Mouse (Mus musculus): ENCODE results near the gene Gm28374. TPM values are rescaled to one million over a fixed set of nuclear protein-coding genes. Genes with fewer than 3 reads are reported as not detected.

Gm28374 gene
- polyA plus RNA-seq, 1 experiment from 2014 or later, result 2.1 TPM

DNA sequence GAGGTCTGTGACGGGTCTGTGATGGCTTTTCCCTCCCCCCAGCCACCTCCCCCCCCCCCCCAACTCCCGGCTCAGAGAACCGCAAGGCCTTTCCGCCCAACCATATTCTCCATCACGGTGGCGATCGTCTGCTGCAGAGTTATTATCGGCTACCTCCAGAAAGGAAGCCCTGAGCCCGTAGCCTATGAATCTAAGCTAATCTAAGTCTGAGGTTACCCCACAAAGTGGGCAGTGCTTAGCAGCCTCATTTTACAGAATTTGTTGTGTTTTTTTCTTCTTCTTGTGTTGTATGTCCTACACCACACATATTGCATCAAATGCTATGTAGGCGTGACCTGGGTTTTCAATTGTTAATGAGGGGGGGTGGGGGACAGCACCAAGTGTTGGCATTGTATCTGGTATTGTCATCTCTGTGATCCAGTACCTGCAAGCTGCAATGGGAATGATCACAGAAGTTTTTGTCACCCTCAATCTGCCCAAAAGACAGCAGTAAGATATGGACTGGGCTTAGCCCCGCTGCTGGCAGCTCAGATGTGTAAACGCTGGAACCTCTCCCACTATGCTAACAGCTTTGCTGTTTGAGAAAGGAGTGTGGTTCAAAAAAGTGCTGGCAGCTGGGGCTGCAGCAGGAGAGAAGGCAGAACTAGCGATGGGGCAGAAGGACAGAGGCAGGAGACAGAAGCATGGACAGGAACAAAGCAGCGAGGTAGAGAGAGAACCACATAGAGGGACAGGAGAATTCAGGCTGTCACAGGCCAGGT is 51.4 kb downstream of the Gm28374 start:
- H3K4me2 ChIP-seq (ENCODE audit: low read depth, severe bottlenecking), result no peak overlapping the region
- H3K36me3 ChIP-seq (ENCODE audit: control insufficient read depth, insufficient read depth, low read length), result no peaks in the 10 kb centered on the region
- no peaks in the 10 kb centered on the region for H3K27me3 ChIP-seq (ENCODE audit: control insufficient read depth, insufficient read depth, low read length)
- DNase-seq (ENCODE audit: low spot score) (no peak), ATAC-seq (ENCODE audit: insufficient number of reproducible peaks, low FRiP score, low TSS enrichment, low read depth) (no peak)
- no peak overlapping the region for H3K27ac ChIP-seq (replicated peaks; ENCODE audit: low read depth, low read length)
- no peaks in the 10 kb centered on the region for H3K4me1 ChIP-seq (ENCODE audit: control insufficient read depth, insufficient read depth, low read length)
- H3K9ac ChIP-seq (ENCODE audit: low read length), result no peak overlapping the region
- WGBS, result 77% methylated on average over 14 of the region's 14 CpGs
- H3K9me3 ChIP-seq (ENCODE audit: control insufficient read depth, low read length), result no peaks in the 10 kb centered on the region
- no peak overlapping the region for H3K4me3 ChIP-seq (ENCODE audit: low read depth, low read length)

DNA sequence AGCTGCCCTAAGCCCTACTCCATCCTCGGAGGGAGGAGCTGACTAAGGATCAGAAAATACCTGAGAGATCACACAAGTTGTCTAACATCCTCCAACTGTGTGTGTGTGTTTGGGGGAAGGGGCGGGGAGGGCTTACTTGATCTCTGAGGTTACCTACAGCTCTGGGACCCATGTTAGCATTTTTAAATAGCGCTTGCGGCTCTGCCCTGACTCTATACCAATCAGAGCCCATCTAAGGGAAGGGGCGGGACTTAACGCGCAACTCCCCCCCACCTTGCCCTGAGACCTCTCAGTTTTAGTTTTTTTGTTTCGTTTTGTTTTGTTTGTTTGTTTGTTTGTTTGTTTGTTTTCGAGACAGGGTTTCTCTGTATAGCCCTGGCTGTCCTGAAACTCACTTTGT is 52.6 kb downstream of the Gm28374 start:
- DNase-seq (ENCODE audit: low spot score) (no peak), ATAC-seq (ENCODE audit: insufficient number of reproducible peaks, low FRiP score, low TSS enrichment, low read depth) (no peak)
- H3K36me3 ChIP-seq (ENCODE audit: control insufficient read depth, insufficient read depth, low read length), result no peaks in the 10 kb centered on the region
- no peak overlapping the region for H3K4me3 ChIP-seq (ENCODE audit: low read depth, low read length)
- no peak overlapping the region for H3K27ac ChIP-seq (replicated peaks; ENCODE audit: low read depth, low read length)
- 80% methylated on average over 9 of the region's 9 CpGs for WGBS
- no peak overlapping the region for H3K9ac ChIP-seq (ENCODE audit: low read length)
- no peaks in the 10 kb centered on the region for H3K27me3 ChIP-seq (ENCODE audit: control insufficient read depth, insufficient read depth, low read length)
- no peaks in the 10 kb centered on the region for H3K9me3 ChIP-seq (ENCODE audit: control insufficient read depth, low read length)
- H3K4me2 ChIP-seq (ENCODE audit: low read depth, severe bottlenecking), result no peak overlapping the region
- no peaks in the 10 kb centered on the region for H3K4me1 ChIP-seq (ENCODE audit: control insufficient read depth, insufficient read depth, low read length)

DNA sequence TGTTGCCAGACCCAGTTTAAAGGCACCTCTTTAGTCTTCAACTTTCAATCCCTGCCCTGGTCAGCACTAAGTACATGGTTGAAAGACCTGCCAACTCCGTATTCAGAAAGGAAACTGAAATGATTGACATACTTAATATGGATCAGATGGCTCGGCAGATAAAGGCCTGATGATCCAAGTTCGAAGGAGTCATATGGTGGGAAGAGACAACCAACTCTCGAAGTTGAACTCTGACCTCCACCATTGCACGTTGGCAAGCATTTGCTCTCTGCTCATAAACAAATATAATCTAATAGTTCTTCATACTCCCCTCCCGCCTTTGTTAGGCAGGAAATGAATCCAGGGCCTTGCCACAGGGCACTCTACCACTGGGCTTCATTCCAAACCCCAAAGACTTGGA is 53.1 kb downstream of the Gm28374 start:
- Histone ChIP-seq H3K36me3 (ENCODE audit: control insufficient read depth, insufficient read depth, low read length) (no peaks in the 10 kb centered on the region), H3K4me2 (ENCODE audit: low read depth, severe bottlenecking) (no peak overlapping the region), H3K4me3 (ENCODE audit: low read depth, low read length) (no peak overlapping the region), H3K9ac (ENCODE audit: low read length) (no peak overlapping the region), H3K9me3 (ENCODE audit: control insufficient read depth, low read length) (no peaks in the 10 kb centered on the region), H3K27me3 (ENCODE audit: control insufficient read depth, insufficient read depth, low read length) (no peaks in the 10 kb centered on the region), H3K4me1 (ENCODE audit: control insufficient read depth, insufficient read depth, low read length) (no peaks in the 10 kb centered on the region), H3K27ac (replicated peaks; ENCODE audit: low read depth, low read length) (no peak overlapping the region)
- no peak for ATAC-seq (ENCODE audit: insufficient number of reproducible peaks, low FRiP score, low TSS enrichment, low read depth)
- no peak for DNase-seq (ENCODE audit: low spot score)
- 89% methylated on average over 6 of the region's 6 CpGs for WGBS

Small RNA genes lying within 50 kb of the gene (microRNA-seq; reads per million reads assigned to microRNA genes)
- gene Mir6988, result 0.92 reads per million

Other genes with a start within 250 kb of the Gm28374 start
- 21.2 and 24.4 TPM in 2 replicates for gene Frmd8, start 207.0 kb downstream of the Gm28374 start, polyA plus RNA-seq (2014; fragmentation: Nextera tagmentation; extraction: Ambion mirVana)
- 1.5 TPM in 2 replicates for gene Slc25a45, start 204.4 kb downstream of the Gm28374 start, polyA plus RNA-seq (2014; fragmentation: Nextera tagmentation; extraction: Ambion mirVana)
- 4.7 and 5.1 TPM in 2 replicates for gene Tigd3, start 188.1 kb downstream of the Gm28374 start, polyA plus RNA-seq (2014; fragmentation: Nextera tagmentation; extraction: Ambion mirVana)
- gene Dpf2, start 169.2 kb downstream of the Gm28374 start, polyA plus RNA-seq (2014; fragmentation: Nextera tagmentation; extraction: Ambion mirVana), result 209 and 218 TPM in 2 replicates
- 1.5 and 2.2 TPM in 2 replicates for gene Cdc42ep2, start 157.4 kb downstream of the Gm28374 start, polyA plus RNA-seq (2014; fragmentation: Nextera tagmentation; extraction: Ambion mirVana)
- gene Pola2, start 118.1 kb downstream of the Gm28374 start, polyA plus RNA-seq (2014; fragmentation: Nextera tagmentation; extraction: Ambion mirVana), result 109 and 111 TPM in 2 replicates
- not detected in 2 replicates for gene Slc22a20, start 96.1 kb downstream of the Gm28374 start, polyA plus RNA-seq (2014; fragmentation: Nextera tagmentation; extraction: Ambion mirVana)
- 3.6 and 4.5 TPM in 2 replicates for gene Capn1, start 66.4 kb downstream of the Gm28374 start, polyA plus RNA-seq (2014; fragmentation: Nextera tagmentation; extraction: Ambion mirVana)
- gene Syvn1, start 35.7 kb downstream of the Gm28374 start, polyA plus RNA-seq (2014; fragmentation: Nextera tagmentation; extraction: Ambion mirVana), result 30.3 and 32.2 TPM in 2 replicates
- gene Mrpl49, start 24.5 kb downstream of the Gm28374 start, polyA plus RNA-seq (2014; fragmentation: Nextera tagmentation; extraction: Ambion mirVana), result 95.3 and 98.6 TPM in 2 replicates
- 894 and 914 TPM in 2 replicates for gene Fau, start 24.4 kb downstream of the Gm28374 start, polyA plus RNA-seq (2014; fragmentation: Nextera tagmentation; extraction: Ambion mirVana)
- 37.8 and 40.3 TPM in 2 replicates for gene Znhit2, start 21.1 kb downstream of the Gm28374 start, polyA plus RNA-seq (2014; fragmentation: Nextera tagmentation; extraction: Ambion mirVana)
- 21.6 and 25.2 TPM in 2 replicates for gene Tm7sf2, start 13.9 kb downstream of the Gm28374 start, polyA plus RNA-seq (2014; fragmentation: Nextera tagmentation; extraction: Ambion mirVana)
- gene Vps51, start 5.0 kb downstream of the Gm28374 start, polyA plus RNA-seq (2014; fragmentation: Nextera tagmentation; extraction: Ambion mirVana), result 50.7 and 52.1 TPM in 2 replicates
- gene Tmem262, start 2.2 kb downstream of the Gm28374 start, polyA plus RNA-seq (2014; fragmentation: Nextera tagmentation; extraction: Ambion mirVana), result not detected in 2 replicates
- 73.5 and 82.1 TPM in 2 replicates for gene Zfpl1, start 2.7 kb upstream of the Gm28374 start, polyA plus RNA-seq (2014; fragmentation: Nextera tagmentation; extraction: Ambion mirVana)
- gene Cdca5, start 2.7 kb upstream of the Gm28374 start, polyA plus RNA-seq (2014; fragmentation: Nextera tagmentation; extraction: Ambion mirVana), result 60.5 and 63.8 TPM in 2 replicates
- 0.70 TPM in 1 of 2 replicates, not detected in the other for gene AC131692.1, start 12.2 kb upstream of the Gm28374 start, polyA plus RNA-seq (2014; fragmentation: Nextera tagmentation; extraction: Ambion mirVana)
- gene Naaladl1, start 23.5 kb upstream of the Gm28374 start, polyA plus RNA-seq (2014; fragmentation: Nextera tagmentation; extraction: Ambion mirVana), result 0.47 and 0.87 TPM in 2 replicates
- 65.4 and 65.8 TPM in 2 replicates for gene Sac3d1, start 36.4 kb upstream of the Gm28374 start, polyA plus RNA-seq (2014; fragmentation: Nextera tagmentation; extraction: Ambion mirVana)
- 27.1 and 27.7 TPM in 2 replicates for gene Snx15, start 46.0 kb upstream of the Gm28374 start, polyA plus RNA-seq (2014; fragmentation: Nextera tagmentation; extraction: Ambion mirVana)
- gene Batf2, start 58.7 kb upstream of the Gm28374 start, polyA plus RNA-seq (2014; fragmentation: Nextera tagmentation; extraction: Ambion mirVana), result not detected in 2 replicates
- 66.8 and 68.0 TPM in 2 replicates for gene Arl2, start 59.3 kb upstream of the Gm28374 start, polyA plus RNA-seq (2014; fragmentation: Nextera tagmentation; extraction: Ambion mirVana)
- gene Majin, start 102.1 kb upstream of the Gm28374 start, polyA plus RNA-seq (2014; fragmentation: Nextera tagmentation; extraction: Ambion mirVana), result not detected in 2 replicates
- gene Gpha2, start 144.1 kb upstream of the Gm28374 start, polyA plus RNA-seq (2014; fragmentation: Nextera tagmentation; extraction: Ambion mirVana), result 2.0 and 2.4 TPM in 2 replicates
- gene Ppp2r5b, start 153.6 kb upstream of the Gm28374 start, polyA plus RNA-seq (2014; fragmentation: Nextera tagmentation; extraction: Ambion mirVana), result 18.6 and 19.2 TPM in 2 replicates
- 8.9 and 10.5 TPM in 2 replicates for gene Atg2a, start 159.4 kb upstream of the Gm28374 start, polyA plus RNA-seq (2014; fragmentation: Nextera tagmentation; extraction: Ambion mirVana)
- gene Ehd1, start 194.5 kb upstream of the Gm28374 start, polyA plus RNA-seq (2014; fragmentation: Nextera tagmentation; extraction: Ambion mirVana), result 56.1 and 59.3 TPM in 2 replicates
- 0.54 and 0.69 TPM in 2 replicates for gene Cdc42bpg, start 224.2 kb upstream of the Gm28374 start, polyA plus RNA-seq (2014; fragmentation: Nextera tagmentation; extraction: Ambion mirVana)